Mouse (Mus musculus): ENCODE measurements around the gene 4921539E11Rik.

DNA sequence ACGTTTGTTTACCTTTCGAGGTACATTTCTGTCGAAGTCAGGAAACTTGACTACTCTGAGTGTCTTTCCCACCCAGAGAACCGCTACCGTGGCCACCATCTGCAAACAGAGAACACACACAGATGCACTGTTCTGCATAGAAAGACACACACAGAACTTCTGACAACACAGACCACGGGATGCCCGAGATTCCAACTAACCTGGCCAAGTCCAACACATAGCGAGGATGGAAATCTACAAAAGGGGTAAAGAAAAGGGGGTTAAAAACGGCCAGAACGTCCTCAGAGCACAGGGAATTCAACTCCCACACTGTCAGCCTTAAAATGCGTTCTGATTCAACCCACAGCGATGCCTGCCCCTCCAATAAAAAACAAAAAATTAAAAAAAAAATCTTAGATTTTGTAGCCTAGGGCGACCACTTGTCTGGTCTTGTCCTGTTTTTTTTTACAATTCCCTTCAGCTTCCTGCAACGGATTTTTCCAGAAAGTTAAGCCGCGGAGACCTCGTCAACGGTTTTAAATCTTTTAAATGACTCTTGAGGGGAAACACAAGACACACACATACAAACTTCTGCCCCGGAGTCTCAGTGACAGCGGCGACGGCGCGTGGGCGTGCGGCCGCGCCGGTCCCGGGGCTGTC is 76.7 kb downstream of the 4921539E11Rik start:
- TF ChIP-seq GATA1 (IDR thresholded peaks at IDR 0.05; ENCODE audit: low read length) (no peak), TAL1 (IDR thresholded peaks at IDR 0.05; ENCODE audit: low read length) (no peak)
